8 mouse cellular contexts compared by ENCODE assay signal in genomic region chr3:37666291-37667118, GRCm38 (mm10). TPM values are rescaled to one million over a fixed set of nuclear protein-coding genes. Genes with fewer than 3 reads are reported as not detected.
DNase-seq lines count a peak whose midpoint lies in the region; ATAC-seq lines count a peak whose summit lies in the region.

No protein-coding gene starts in this region.

- peaks cover 30% of the 10 kb centered on the region for H3K27me3 ChIP-seq in forebrain, embryonic 10.5 days (ENCODE audit: poor library complexity, severe bottlenecking)
- no peaks in the 10 kb centered on the region for H3K27me3 ChIP-seq in limb, embryonic 13.5 days
- H3K27me3 ChIP-seq in neural tube, embryonic 13.5 days: peaks cover 30% of the 10 kb centered on the region

- WGBS in forebrain, embryonic 10.5 days: 14% methylated on average over 9 of the region's 9 CpGs
- WGBS in limb, embryonic 13.5 days: 20% methylated on average over 9 of the region's 9 CpGs
- WGBS in neural tube, embryonic 13.5 days: 10% methylated on average over 9 of the region's 9 CpGs

- H3K4me2 ChIP-seq in limb, embryonic 13.5 days (replicated peaks): 0 out of 2 replicates have a peak overlapping the region, but pooled peaks have one; percentile 3
- no peak overlapping the region for H3K4me2 ChIP-seq in neural tube, embryonic 13.5 days

- peak; percentile 19 for DNase-seq in adrenal gland, adult 2 months
- no peak for DNase-seq in adrenal gland, postnatal 25 days
- DNase-seq in forebrain, embryonic 10.5 days (ENCODE audit: extremely low spot score, low spot score): peak; percentile 72
- no peak for DNase-seq in natural killer cell, adult 2 months (ENCODE audit: low spot score in 2 of 2)
- DNase-seq in layer of hippocampus, adult 18-20 months (ENCODE audit: low spot score in 2 of 2): no peak

- ATAC-seq in hematopoietic stem cell, adult 5-6 weeks (replicated peaks in 1 of 2; ENCODE audit: insufficient read depth in 1 of 2, low FRiP score in 2 of 2, low TSS enrichment in 1 of 2, low read depth in 1 of 2, poor library complexity in 2 of 2, severe bottlenecking in 2 of 2): peak; percentile 95
- ATAC-seq in limb, embryonic 13.5 days (ENCODE audit: low FRiP score, low read depth): peak; percentile 66; the same call in 1 of the 2 replicates
- ATAC-seq in neural tube, embryonic 13.5 days (ENCODE audit: low read depth): peak; percentile 89

- H3K9ac ChIP-seq in limb, embryonic 13.5 days: no peak overlapping the region
- 0 out of 2 replicates have a peak overlapping the region, but pooled peaks have one; percentile 6 for H3K9ac ChIP-seq in neural tube, embryonic 13.5 days

- H3K36me3 ChIP-seq in forebrain, embryonic 10.5 days (replicated peaks): peaks cover 9% of the 10 kb centered on the region
- H3K36me3 ChIP-seq in limb, embryonic 13.5 days: peaks cover 7% of the 10 kb centered on the region; the same call in 1 of the 2 replicates
- no peaks in the 10 kb centered on the region for H3K36me3 ChIP-seq in neural tube, embryonic 13.5 days

- H3K4me3 ChIP-seq in forebrain, embryonic 10.5 days: no peak overlapping the region
- no peak overlapping the region for H3K4me3 ChIP-seq in limb, embryonic 13.5 days
- no peak overlapping the region for H3K4me3 ChIP-seq in neural tube, embryonic 13.5 days

- peaks cover 28% of the 10 kb centered on the region for H3K4me1 ChIP-seq in forebrain, embryonic 10.5 days
- H3K4me1 ChIP-seq in limb, embryonic 13.5 days: peaks cover 13% of the 10 kb centered on the region
- peaks cover 14% of the 10 kb centered on the region for H3K4me1 ChIP-seq in neural tube, embryonic 13.5 days (replicated peaks)

- peaks cover 21% of the 10 kb centered on the region for H3K9me3 ChIP-seq in forebrain, embryonic 10.5 days
- H3K9me3 ChIP-seq in limb, embryonic 13.5 days: peaks cover 18% of the 10 kb centered on the region
- H3K9me3 ChIP-seq in neural tube, embryonic 13.5 days: peaks cover 21% of the 10 kb centered on the region

- H3K27ac ChIP-seq in forebrain, embryonic 10.5 days: peak overlapping the region; percentile 79
- H3K27ac ChIP-seq in limb, embryonic 13.5 days: no peak overlapping the region
- no peak overlapping the region for H3K27ac ChIP-seq in neural tube, embryonic 13.5 days (replicated peaks)

RNA-seq across cellular contexts. Expression of gene Spry1, which starts 26.8 kb away (rescaled TPM):
- 10 to 100 TPM; 17.9 to 39.7 TPM for total RNA-seq in adrenal gland, adult 2 months (2021)
- polyA plus RNA-seq in adrenal gland, adult 2 months (2012; rRNA removed): 32.5 and 37.6 TPM in 2 replicates
- 19.8 and 20.7 TPM in 2 replicates for total RNA-seq in adrenal gland, postnatal 25 days (2021)
- polyA plus RNA-seq in forebrain, embryonic 10.5 days (2016; fragmentation: Nextera tagmentation; extraction: Ambion mirVana): 21.6 and 29.1 TPM in 2 replicates
- total RNA-seq in hematopoietic stem cell, adult 5-6 weeks (2017): 16.3 and 29.6 TPM in 2 replicates
- polyA plus RNA-seq in limb, embryonic 13.5 days (2015; fragmentation: Nextera tagmentation; extraction: Ambion mirVana): 14.8 and 17.4 TPM in 2 replicates
- polyA plus RNA-seq in neural tube, embryonic 13.5 days (2015; fragmentation: Nextera tagmentation; extraction: Ambion mirVana): 4.4 TPM in 2 replicates
- total RNA-seq in layer of hippocampus, adult 18-20 months (2021): 10 to 100 TPM in 1 of 2 experiments, 1 to 10 TPM in 1; 9.7 to 10.8 TPM

RNA-seq across cellular contexts. Expression of gene Gm5148, which starts 57.8 kb away (rescaled TPM):
- total RNA-seq in adrenal gland, adult 2 months (2021): 1 to 10 TPM in 1 of 2 experiments, under 1 TPM in 1; 0.26 to 1.6 TPM
- 0.59 and 2.6 TPM in 2 replicates for polyA plus RNA-seq in adrenal gland, adult 2 months (2012; rRNA removed)
- 0.46 TPM in 1 of 2 replicates, not detected in the other for total RNA-seq in adrenal gland, postnatal 25 days (2021)
- 2.4 and 3.5 TPM in 2 replicates for polyA plus RNA-seq in forebrain, embryonic 10.5 days (2016; fragmentation: Nextera tagmentation; extraction: Ambion mirVana)
- 35.9 and 44.8 TPM in 2 replicates for total RNA-seq in hematopoietic stem cell, adult 5-6 weeks (2017)
- 5.6 and 7.5 TPM in 2 replicates for polyA plus RNA-seq in limb, embryonic 13.5 days (2015; fragmentation: Nextera tagmentation; extraction: Ambion mirVana)
- polyA plus RNA-seq in neural tube, embryonic 13.5 days (2015; fragmentation: Nextera tagmentation; extraction: Ambion mirVana): 7.3 TPM in 2 replicates
- 1 to 10 TPM; 3.9 to 4.8 TPM for total RNA-seq in layer of hippocampus, adult 18-20 months (2021)

Comparison
In these comparisons a context has a peak if more than half of its experiments do, and no peak if none do; other contexts are left out.
1. DNase-seq: peak in adrenal gland, adult 2 months (single experiment) and forebrain, embryonic 10.5 days (single experiment); none in adrenal gland, postnatal 25 days (single experiment), natural killer cell, adult 2 months (0 of 2) and layer of hippocampus, adult 18-20 months (0 of 2).
2. Peak in every context shown above with its lines, with median percentiles within 50 percentile points of each other: ATAC-seq.